Mouse (Mus musculus): Measurements from ENCODE around the gene Samd11.

Gene Samd11

DNA sequence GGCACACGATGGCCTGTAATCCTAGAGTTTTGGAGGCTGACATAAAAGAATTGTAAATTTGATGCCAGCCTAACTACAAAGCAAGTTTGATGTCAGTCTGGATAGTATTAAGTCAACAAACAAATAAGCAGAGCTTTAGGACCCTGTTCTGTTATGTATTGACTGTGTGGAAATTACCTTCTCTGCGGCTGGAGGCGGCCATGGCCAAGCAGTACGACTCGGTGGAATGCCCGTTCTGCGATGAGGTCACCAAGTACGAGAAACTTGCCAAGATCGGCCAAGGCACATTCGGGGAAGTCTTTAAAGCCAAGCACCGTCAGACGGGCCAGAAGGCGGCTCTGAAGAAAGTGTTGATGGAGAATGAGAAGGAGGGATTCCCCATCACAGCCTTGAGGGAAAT is 42.3 kb downstream of the Samd11 start:
- DNase-seq, result peak; percentile 63

GRCm38 (mm10) chr4:156209963-156210635 is 45.4 kb downstream of the Samd11 start:
- DNase-seq, result no peak

- no peak for DNase-seq
These were observed 46.6 kb downstream of the Samd11 start for GRCm38 (mm10) chr4:156208872-156209271.

DNA sequence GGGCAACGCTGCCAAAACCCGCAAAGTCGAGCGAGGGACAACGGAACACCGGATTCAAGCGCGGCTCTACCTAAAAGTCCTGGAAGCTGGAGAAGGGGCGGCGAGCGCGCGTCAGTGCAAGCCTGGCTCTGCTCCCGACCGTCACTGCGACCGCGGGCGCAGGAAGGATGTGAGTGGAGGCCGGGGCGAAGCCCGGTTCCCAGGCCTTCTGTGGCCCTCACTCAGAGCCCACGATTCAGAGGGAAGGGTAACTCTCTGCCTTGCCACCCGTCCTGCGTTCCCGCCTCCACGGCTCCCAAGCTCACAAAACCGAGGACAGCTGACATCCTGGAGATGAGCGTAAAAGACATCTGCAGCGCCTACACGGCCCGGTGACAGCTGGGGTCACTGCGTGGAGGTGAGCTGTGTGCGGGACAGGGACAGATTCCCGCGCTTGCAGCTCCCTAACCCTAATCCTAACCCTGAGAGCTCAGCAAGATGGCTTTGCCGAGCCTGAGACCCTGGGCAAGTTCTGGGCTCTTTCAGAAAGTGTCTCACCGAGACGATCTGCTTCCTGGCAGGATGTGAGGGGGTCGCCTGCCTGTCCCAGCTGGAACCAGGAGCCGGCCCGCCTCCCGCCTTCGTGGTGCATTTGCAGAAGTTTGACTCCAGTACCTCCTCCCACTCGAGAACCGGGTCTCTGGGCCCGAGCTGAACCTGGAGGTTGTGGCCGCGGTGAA is 51.9 kb downstream of the Samd11 start:
- DNase-seq, result peak; percentile 95

- peak; percentile 98 for DNase-seq
These were observed 52.5 kb downstream of the Samd11 start, which contains the start of gene AW011738 for GRCm38 (mm10) chr4:156203001-156203412. Gene AW011738, plus strand, starts transcription at chr4:156203304.

- peak; percentile 96 for DNase-seq
These were observed 53.0 kb downstream of the Samd11 start for GRCm38 (mm10) chr4:156202462-156202893.

- no peak for DNase-seq
These were observed 54.6 kb downstream of the Samd11 start, which contains the start of gene Isg15 for GRCm38 (mm10) chr4:156200623-156201475. Gene Isg15, minus strand, starts transcription at chr4:156200818.

- peak; percentile 99 for DNase-seq
These were observed 57.6 kb downstream of the Samd11 start for GRCm38 (mm10) chr4:156197829-156198205.

DNA sequence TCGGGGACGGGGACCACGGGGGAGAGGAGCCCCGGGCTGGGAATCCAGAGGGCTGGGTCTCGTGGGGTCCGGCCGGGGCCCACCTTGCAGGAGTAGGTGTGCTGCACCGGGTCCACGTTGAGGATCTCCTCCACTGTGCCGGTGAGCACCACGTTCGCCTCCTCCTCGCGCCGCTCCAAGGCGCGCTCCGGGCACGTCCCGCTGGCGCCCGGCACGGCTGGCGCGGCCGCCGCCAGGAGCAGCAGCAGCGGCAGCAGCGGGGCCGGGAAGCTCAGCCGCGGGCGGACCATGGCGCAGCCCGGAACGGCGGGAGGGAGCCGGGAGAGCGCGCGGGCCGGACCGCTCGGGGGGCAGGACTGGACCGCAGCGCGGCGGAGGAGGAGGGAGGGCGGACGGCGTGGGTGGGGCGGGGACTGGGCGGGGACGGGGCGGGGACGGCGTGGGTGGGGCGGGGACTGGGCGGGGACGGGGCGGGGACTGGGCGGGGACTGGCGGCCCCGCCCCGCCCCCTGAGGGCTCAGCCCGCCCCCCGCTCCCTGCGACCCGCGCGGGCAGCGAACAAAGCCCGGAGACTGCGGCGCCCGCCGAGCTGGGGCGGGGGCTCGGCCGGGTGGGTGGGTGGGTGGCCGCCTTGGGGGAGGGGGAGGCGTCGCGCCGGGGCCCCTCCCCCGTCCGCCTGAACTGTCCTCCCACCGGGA is 58.2 kb downstream of the Samd11 start, which contains the start of gene Agrn:
Gene Agrn, minus strand, starts transcription at position 358 of the 698 bp plus-strand sequence.
- DNase-seq, result peak; percentile 98

Data from heart, adult 11 months (tissue).